Mouse (Mus musculus) adrenal gland, postnatal 25 days (tissue): ENCODE data around the gene Lrp8. TPM values are rescaled to one million over a fixed set of nuclear protein-coding genes. Genes with fewer than 3 reads are reported as not detected.

Experiments
- DNase-seq: peaks from one replicate; pipeline ENCODE4 v3.0.0; 2021; ENCODE audit warnings: mixed read lengths
- total RNA-seq: library from RNA; stranded (reverse); gene quantifications from 2 replicates; pipeline ENCODE4 v1.2.3, GENCODE M21; 2021

Lrp8 gene
- total RNA-seq, 1 experiment from 2014 or later = 10.0 TPM

- DNase-seq = no peak
Measured at GRCm38 (mm10) chr4:107921952-107922351, 119.9 kb downstream of the Lrp8 start.

- DNase-seq = peak; percentile 95
Measured at GRCm38 (mm10) chr4:107923145-107923802, 121.2 kb downstream of the Lrp8 start, which contains the start of gene Cpt2. TSS of gene Cpt2 (minus strand) at chr4:107923610.

- DNase-seq = no peak
Measured at GRCm38 (mm10) chr4:107923803-107924194, 121.7 kb downstream of the Lrp8 start.

Other genes starting within 250 kb of the Lrp8 start
- not detected in 2 replicates for gene Dmrtb1, start 118.0 kb upstream of the Lrp8 start, total RNA-seq
- 71.6 and 79.4 TPM in 2 replicates for gene Magoh, start 77.5 kb downstream of the Lrp8 start, total RNA-seq
- gene 0610037L13Rik, start 87.6 kb downstream of the Lrp8 start, total RNA-seq = 53.2 and 79.0 TPM in 2 replicates
- 180 TPM in 2 replicates for gene Cpt2, start 121.3 kb downstream of the Lrp8 start, total RNA-seq
- gene Slc1a7, start 166.1 kb downstream of the Lrp8 start, total RNA-seq = 0.58 TPM in 1 of 2 replicates, not detected in the other